Mouse (Mus musculus): ENCODE measurements around the gene Gabra2. TPM values are rescaled to one million over a fixed set of nuclear protein-coding genes. Genes with fewer than 3 reads are reported as not detected.

Gene Gabra2
- total RNA-seq (2021): 1 to 10 TPM in 1 of 2 experiments, under 1 TPM in 1; 0.91 to 1.0 TPM
- long read RNA-seq, experiment 1, full-length matches to known transcripts: 1 of 1 reads
- long read RNA-seq, experiment 1, partial matches to known transcripts: 0 of 1 reads
- long read RNA-seq, experiment 1, other reads (novel, unspliced or antisense): 0 of 1 reads
- long read RNA-seq, experiment 2: 0 reads

- peak; percentile 16 to 21 for DNase-seq (ENCODE audit: low spot score in 2 of 2)
These were observed at the start of gene Gabra2 for GRCm38 (mm10) chr5:71095725-71096607. TSS of gene Gabra2 (minus strand) at chr5:71095849.

GRCm38 (mm10) chr5:71136691-71137090, 41.0 kb upstream of the Gabra2 start:
- no peak for DNase-seq (ENCODE audit: low spot score in 2 of 2)

GRCm38 (mm10) chr5:71135840-71136239, 40.2 kb upstream of the Gabra2 start:
- no peak for DNase-seq (ENCODE audit: low spot score in 2 of 2)

- DNase-seq (ENCODE audit: low spot score in 2 of 2): no peak
These were observed 32.1 kb upstream of the Gabra2 start for GRCm38 (mm10) chr5:71127721-71128120.

- peak in 1 of 2 experiments; percentile 23 for DNase-seq (ENCODE audit: low spot score in 2 of 2)
These were observed 19.6 kb upstream of the Gabra2 start for GRCm38 (mm10) chr5:71115216-71115615.

- peak in 1 of 2 experiments; percentile 5 for DNase-seq (ENCODE audit: low spot score in 2 of 2)
These were observed 469 bp downstream of the Gabra2 start for GRCm38 (mm10) chr5:71095180-71095579.

- DNase-seq (ENCODE audit: low spot score in 2 of 2): no peak
These were observed 873 bp downstream of the Gabra2 start for GRCm38 (mm10) chr5:71094776-71095175.

GRCm38 (mm10) chr5:71093807-71094206, 1.8 kb downstream of the Gabra2 start:
- DNase-seq (ENCODE audit: low spot score in 2 of 2): no peak

- DNase-seq (ENCODE audit: low spot score in 2 of 2): peak in 1 of 2 experiments; percentile 9
These were observed 3.2 kb downstream of the Gabra2 start for GRCm38 (mm10) chr5:71092475-71092874.

GRCm38 (mm10) chr5:71091926-71092325, 3.7 kb downstream of the Gabra2 start:
- DNase-seq (ENCODE audit: low spot score in 2 of 2): no peak

- DNase-seq (ENCODE audit: low spot score in 2 of 2): no peak
These were observed 16.8 kb downstream of the Gabra2 start for GRCm38 (mm10) chr5:71078861-71079260.

- DNase-seq (ENCODE audit: low spot score in 2 of 2): no peak
These were observed 34.0 kb downstream of the Gabra2 start for GRCm38 (mm10) chr5:71061696-71062095.

GRCm38 (mm10) chr5:71058047-71058446, 37.6 kb downstream of the Gabra2 start:
- no peak for DNase-seq (ENCODE audit: low spot score in 2 of 2)

GRCm38 (mm10) chr5:71037352-71037751, 58.3 kb downstream of the Gabra2 start:
- no peak for DNase-seq (ENCODE audit: low spot score in 2 of 2)

- no peak for DNase-seq (ENCODE audit: low spot score in 2 of 2)
These were observed 69.7 kb downstream of the Gabra2 start for GRCm38 (mm10) chr5:71025956-71026355.

GRCm38 (mm10) chr5:71011751-71012150, 83.9 kb downstream of the Gabra2 start:
- DNase-seq (ENCODE audit: low spot score in 2 of 2): no peak

GRCm38 (mm10) chr5:71011271-71011670, 84.4 kb downstream of the Gabra2 start:
- DNase-seq (ENCODE audit: low spot score in 2 of 2): no peak

GRCm38 (mm10) chr5:71010797-71011196, 84.9 kb downstream of the Gabra2 start:
- DNase-seq (ENCODE audit: low spot score in 2 of 2): no peak

GRCm38 (mm10) chr5:70995617-70996325, 99.9 kb downstream of the Gabra2 start:
- DNase-seq (ENCODE audit: low spot score in 2 of 2): no peak

GRCm38 (mm10) chr5:70993281-70993680, 102.4 kb downstream of the Gabra2 start:
- DNase-seq (ENCODE audit: low spot score in 2 of 2): no peak

- no peak for DNase-seq (ENCODE audit: low spot score in 2 of 2)
These were observed 104.8 kb downstream of the Gabra2 start for GRCm38 (mm10) chr5:70990891-70991290.

Data from gastrocnemius, postnatal 4 days (tissue).